Mouse (Mus musculus) Patski (cell line): ENCODE data around the gene Palm2. TPM values are rescaled to one million over a fixed set of nuclear protein-coding genes. Genes with fewer than 3 reads are reported as not detected.
A peak's percentile ranks its signal among the peaks of the same experiment; 100 is the strongest.

Experiments used
- ATAC-seq: fragments of 100-300 bp; one replicate; pipeline ENCODE4 v1.8.0; 2021
- CTCF ChIA-PET: fragments of 350-600 bp; sonication (Branson Sonifier 250); formaldehyde crosslinking; loops from one replicate; lab custom pipeline; 2022; ENCODE audit warnings: inconsistent platforms; lab: Charles Lee
- POLR2A ChIA-PET: fragments of 350-600 bp; sonication (Branson Sonifier 250); formaldehyde crosslinking; loops from one replicate; lab custom pipeline; 2022; ENCODE audit warnings: antibody characterized with exemption, inconsistent platforms; lab: Charles Lee
- DNase-seq: peaks from one replicate; pipeline ENCODE4 v3.0.0-alpha.2; 2011; ENCODE audit warnings: low read depth, low spot score
- H3K27me3 ChIP-seq: fragments of 371-371 bp; one replicate; pipeline ENCODE4 v1.5.1; 2021
- CTCF ChIP-seq: fragments of 100-300 bp; IDR thresholded peaks from one replicate; pipeline ENCODE4 v1.5.1; 2021
- in situ Hi-C: fragments of 300-500 bp; cut with MboI; formaldehyde crosslinking; loops from 3 replicates; pipeline ENCODE4 v1.11.1; 2018; ENCODE audit warnings: low pct_unique_long_range_greater_than_20kb, mixed read lengths
- polyA plus RNA-seq: library from polyadenylated mRNA; unstranded; gene quantifications from one replicate; pipeline ENCODE4 v1.2.3, GENCODE M21; 2021

The Palm2 gene
- polyA plus RNA-seq, 1 experiment from 2014 or later, result 0.71 TPM

DNA sequence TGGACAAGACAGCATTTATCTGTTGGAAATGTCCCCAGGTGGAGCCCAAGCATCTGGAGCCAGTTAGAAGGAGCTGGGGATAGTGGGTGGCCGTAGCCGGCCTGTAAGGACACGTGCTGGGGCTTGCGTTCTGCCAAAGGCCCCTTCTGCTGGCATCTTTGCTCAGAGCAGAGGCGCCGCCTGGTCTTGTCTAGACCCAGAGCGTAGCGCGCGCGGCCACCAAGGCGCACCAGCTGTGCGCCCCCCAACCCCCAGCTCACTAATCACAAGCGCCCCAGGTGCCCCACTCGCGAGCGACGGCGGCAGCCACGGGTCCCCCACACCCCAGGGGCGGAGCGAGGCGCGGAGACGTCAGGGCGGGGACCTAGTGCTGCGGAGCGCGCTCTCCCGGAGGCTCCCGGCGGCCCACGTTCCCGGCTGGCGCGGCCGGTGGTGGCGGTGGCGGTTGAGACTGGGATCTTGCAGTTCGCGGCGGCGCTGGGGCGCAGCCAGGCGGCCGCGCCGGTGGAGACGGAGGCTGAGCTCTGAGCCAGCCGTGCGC lies 133.7 kb downstream of the Palm2 start, which contains the start of gene Pakap:
Gene Pakap, plus strand, starts transcription at position 514 of the 541 bp plus-strand sequence.
- POLR2A ChIA-PET, result no interaction called here
- ATAC-seq, result peak; percentile 62
- no peaks in the 10 kb centered on the region for H3K27me3 ChIP-seq
- DNase-seq, result no peak
- peak; percentile 40 for TF ChIP-seq CTCF
- CTCF ChIA-PET, result interaction anchor here (1.5 kb wide), 1 partner anchor 39 kb away, joined by 4 read pairs; no protein-coding TSS in a partner anchor
- in situ Hi-C loops, result no loop called here

DNA sequence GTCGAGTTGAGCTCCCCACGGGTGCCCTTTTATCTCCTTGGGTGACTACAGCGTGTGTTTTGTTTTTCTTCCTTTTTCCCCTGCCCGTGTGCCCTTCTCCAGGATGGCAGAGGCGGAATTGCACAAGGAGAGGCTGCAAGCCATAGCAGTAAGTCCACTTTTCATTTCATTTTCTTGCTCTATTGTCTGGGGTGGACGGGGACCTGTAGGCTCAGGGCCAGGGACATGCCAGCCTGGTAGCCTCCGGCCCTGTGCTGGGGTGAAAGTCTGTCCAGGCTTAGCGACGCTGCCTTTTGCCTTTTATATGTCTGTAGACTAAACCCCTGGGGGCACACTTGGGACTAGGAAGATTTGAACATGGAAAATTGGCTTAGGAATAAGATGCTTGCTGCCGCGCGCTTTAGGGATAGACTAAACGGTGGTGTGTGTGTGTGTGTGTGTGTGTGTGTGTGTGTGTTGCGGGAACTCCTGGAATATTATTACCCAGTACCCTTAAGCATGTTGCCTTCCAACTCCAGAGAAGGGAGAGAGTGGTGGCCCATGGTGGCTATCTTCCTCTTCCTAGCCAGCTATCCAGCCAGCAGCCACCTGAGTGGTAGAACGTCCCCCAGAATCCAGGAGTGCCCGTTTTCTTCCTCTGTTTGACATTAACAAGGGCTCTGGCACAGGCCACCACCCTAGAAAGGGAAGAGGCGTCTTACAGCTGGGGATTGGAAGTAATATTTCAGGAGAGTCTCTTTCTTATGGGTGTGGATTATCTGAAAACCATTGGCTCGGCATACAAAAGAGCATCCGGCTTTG lies 134.4 kb downstream of the Palm2 start:
- CTCF ChIA-PET, result no interaction called here
- TF ChIP-seq CTCF, result no peak
- no peak for ATAC-seq
- in situ Hi-C loops, result no loop called here
- no peaks in the 10 kb centered on the region for H3K27me3 ChIP-seq
- DNase-seq, result no peak
- POLR2A ChIA-PET, result no interaction called here

DNA sequence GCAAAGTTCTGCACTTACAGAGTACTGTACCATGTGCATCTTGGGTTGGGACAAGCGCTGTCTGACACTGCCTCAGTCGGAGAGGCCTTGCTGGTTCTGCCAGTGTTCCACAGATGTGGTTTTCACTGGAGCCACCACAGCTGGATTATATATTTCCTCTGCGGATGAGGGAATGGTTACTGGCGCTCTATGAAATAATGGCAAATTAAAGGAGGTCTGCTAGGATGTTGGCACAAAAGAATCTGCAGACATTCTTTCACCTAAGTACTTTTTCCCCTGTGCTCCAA lies 135.0 kb downstream of the Palm2 start:
- no peak for TF ChIP-seq CTCF
- H3K27me3 ChIP-seq, result no peaks in the 10 kb centered on the region
- ChIA-PET CTCF (no interaction called here), POLR2A (no interaction called here)
- ATAC-seq (no peak), DNase-seq (no peak)
- in situ Hi-C loops, result no loop called here

DNA sequence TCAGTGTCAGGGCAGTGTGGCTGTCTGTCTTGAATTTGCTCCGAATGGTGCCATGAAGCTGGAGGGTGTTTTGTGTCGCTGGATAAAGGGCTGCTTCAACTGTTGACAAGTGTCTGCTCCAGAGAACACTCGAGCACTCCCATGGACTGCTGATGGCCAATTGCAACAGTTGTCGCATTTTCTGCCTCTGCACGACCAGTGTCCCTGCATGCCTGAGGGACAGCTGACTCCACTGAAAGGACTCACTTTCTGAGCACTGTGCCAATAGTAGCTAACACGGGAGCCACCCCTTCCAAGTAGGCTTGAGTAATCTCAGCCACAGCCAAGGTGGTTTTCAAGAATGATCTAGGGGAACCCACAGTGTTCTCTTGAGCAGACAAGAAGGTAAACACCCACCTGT lies 135.7 kb downstream of the Palm2 start:
- no peak for DNase-seq
- no peak for TF ChIP-seq CTCF
- POLR2A ChIA-PET, result interaction anchor here (0.8 kb wide), 1 partner anchor 10 kb away, joined by 3 read pairs; no protein-coding TSS in a partner anchor
- no peak for ATAC-seq
- in situ Hi-C loops, result no loop called here
- CTCF ChIA-PET, result no interaction called here
- no peaks in the 10 kb centered on the region for H3K27me3 ChIP-seq

DNA sequence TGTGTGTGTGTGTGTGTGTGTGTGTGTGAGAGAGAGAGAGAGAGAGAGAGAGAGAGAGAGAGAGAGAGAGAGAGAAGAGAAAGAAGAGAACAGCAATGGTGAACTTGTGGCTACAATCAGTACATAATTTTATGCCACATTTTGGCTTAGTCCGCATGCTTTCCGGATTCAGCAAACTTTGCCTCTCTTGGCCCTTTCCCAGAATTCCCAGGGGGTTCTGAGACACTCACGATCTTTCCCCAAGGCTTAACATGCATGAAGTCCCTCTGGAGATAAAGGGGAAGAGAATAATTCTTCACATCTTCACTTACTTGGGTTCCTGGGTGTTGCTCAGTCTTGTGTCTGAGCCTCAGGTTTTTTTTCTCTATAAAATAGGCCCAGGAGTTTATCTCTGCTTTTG lies 136.2 kb downstream of the Palm2 start:
- no peak for ATAC-seq
- H3K27me3 ChIP-seq, result no peaks in the 10 kb centered on the region
- CTCF ChIA-PET, result no interaction called here
- no peak for DNase-seq
- POLR2A ChIA-PET, result interaction anchor here (0.8 kb wide), 1 partner anchor 10 kb away, joined by 3 read pairs; no protein-coding TSS in a partner anchor
- TF ChIP-seq CTCF, result no peak
- in situ Hi-C loops, result no loop called here

DNA sequence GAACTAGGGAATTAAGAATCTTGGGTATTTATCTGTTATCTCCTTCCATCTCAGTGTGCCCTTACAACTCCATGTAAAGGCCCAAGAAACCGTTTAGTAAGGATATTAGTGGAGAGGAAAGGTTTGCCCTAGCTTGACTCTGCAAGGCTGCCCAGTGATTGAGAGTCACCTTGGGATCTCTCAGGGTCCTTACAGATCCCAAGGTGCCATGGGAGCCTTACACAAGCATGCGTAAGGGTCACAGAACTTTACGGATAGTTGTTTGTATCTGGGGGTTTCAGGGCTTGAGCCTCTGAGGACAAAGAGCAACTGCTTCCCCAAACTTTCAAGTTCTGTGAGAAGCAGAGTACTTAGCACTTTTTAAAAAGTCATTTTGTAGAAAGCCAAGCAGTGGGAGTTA lies 140.1 kb downstream of the Palm2 start:
- ChIA-PET CTCF (no interaction called here), POLR2A (no interaction called here)
- TF ChIP-seq CTCF, result no peak
- no peak for ATAC-seq
- DNase-seq, result no peak
- in situ Hi-C loops, result no loop called here
- H3K27me3 ChIP-seq, result no peaks in the 10 kb centered on the region

DNA sequence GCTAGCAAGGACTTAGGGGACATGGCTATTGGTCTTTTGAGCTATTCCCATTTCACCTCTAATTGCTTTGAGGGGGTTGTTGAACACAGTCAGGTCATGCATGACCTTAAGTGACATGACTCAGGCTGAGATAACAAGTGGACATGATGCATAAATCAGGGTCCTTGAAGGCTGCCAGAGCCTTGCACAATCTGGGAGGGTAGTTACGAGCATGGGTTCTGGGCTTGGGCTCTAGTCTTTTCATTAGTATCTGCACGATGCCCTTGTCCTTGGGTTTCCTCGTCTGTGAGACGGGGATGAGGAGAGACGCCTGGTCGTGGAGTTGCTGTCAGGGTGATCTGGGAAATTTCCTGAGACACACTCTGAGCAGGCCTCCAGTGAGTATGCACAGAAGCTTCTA lies 140.6 kb downstream of the Palm2 start:
- POLR2A ChIA-PET, result interaction anchor here (0.7 kb wide), 1 partner anchor 449 kb away, joined by 4 read pairs; no protein-coding TSS in a partner anchor
- CTCF ChIA-PET, result no interaction called here
- DNase-seq, result no peak
- TF ChIP-seq CTCF, result no peak
- H3K27me3 ChIP-seq, result no peaks in the 10 kb centered on the region
- in situ Hi-C loops, result no loop called here
- ATAC-seq, result no peak

DNA sequence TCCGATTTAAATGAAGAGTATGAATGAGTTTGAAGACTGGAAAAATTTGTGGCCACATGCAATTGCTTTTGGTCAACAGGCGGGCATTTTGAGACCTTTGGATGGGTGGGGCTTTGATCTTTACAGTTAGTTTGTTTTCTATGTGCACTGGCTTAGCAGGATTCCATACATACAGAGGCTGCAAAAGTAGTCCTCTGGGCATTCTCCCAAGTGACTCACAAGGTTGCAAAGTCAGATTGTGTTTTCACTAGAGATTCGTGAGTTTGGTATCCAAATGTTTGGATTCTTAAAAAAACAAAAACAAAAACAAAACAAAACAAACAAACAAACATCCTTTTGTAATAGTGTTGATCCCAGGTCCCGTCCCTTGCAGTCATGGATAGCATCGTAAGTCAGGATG lies 141.6 kb downstream of the Palm2 start:
- no peak for TF ChIP-seq CTCF
- no peak for ATAC-seq
- no peaks in the 10 kb centered on the region for H3K27me3 ChIP-seq
- in situ Hi-C loops, result no loop called here
- ChIA-PET POLR2A (no interaction called here), CTCF (no interaction called here)
- no peak for DNase-seq

DNA sequence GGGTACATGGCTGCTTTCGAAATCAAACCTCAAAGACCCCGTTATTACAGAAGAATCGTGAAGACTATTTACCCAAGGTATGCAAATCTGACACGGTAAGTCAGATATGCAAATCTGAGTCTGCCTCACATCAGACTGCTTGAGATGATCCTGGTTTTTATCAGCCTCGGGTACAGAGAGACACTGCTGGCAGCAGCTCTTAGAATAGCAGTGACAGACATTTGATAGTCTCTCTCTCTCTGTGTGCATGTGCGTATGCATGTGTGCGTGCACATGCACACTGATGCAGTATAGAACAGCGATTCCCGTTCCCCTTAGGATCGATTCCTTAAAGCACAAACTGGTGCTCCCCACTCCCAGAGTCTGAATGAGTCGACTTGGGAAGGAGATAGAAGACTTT lies 142.0 kb downstream of the Palm2 start:
- no peak for ATAC-seq
- no peaks in the 10 kb centered on the region for H3K27me3 ChIP-seq
- TF ChIP-seq CTCF, result no peak
- CTCF ChIA-PET, result no interaction called here
- in situ Hi-C loops, result no loop called here
- POLR2A ChIA-PET, result no interaction called here
- no peak for DNase-seq

DNA sequence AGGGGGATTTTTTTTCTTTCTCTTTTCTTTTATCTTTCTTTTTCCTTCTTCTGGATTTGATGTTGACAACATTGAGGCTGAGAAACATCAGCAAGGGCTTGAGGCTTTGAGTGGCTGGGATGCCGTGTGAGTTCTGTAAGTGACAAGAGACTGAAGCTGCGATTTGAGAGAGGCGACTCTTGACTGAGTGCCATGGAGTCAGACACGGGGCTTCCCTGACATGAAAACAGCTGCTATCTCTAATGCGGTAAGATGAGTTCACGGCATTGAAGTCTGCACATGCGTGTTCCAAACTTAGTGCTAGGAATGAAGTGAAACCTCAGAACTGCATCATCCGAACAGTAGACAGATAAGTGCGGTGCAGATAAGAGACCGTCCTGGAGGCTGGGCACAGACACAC lies 145.6 kb downstream of the Palm2 start:
- ATAC-seq, result no peak
- in situ Hi-C loops, result no loop called here

DNA sequence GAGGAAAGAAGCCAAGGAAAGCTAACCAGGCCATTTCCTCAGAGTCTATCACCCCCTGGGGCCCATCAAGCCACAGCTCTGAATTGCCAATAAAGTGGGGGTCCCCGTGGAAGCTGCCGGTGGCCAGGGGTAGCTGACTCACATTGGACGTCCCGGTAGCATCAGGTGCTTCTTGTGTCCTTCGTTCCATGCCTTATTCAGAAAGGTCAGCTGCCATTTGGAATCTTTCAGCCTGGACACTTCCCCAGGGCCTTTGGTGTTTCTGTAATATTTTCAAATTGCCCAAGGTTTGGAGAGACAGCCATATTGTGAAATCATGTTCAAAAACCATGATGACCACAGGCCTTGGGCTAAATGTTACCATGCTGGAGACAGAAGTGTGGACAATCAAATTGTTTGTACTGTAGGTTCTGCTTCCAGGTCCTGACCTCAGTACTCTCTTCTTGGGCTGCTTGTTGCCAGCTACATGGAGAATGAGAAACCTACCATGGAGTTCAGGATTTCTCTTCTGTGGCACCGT lies 151.3 kb downstream of the Palm2 start:
- TF ChIP-seq CTCF, result no peak
- in situ Hi-C loops, result no loop called here
- POLR2A ChIA-PET, result no interaction called here
- CTCF ChIA-PET, result interaction anchor here (1.3 to 1.4 kb wide), 2 partner anchors 8 to 48 kb away, joined by 3 to 4 read pairs; no protein-coding TSS in a partner anchor
- DNase-seq, result no peak
- no peaks in the 10 kb centered on the region for H3K27me3 ChIP-seq
- ATAC-seq, result no peak

More for the DNA sequence above, 145.6 kb downstream of the Palm2 start:
- TF ChIP-seq CTCF, result no peak
- H3K27me3 ChIP-seq, result no peaks in the 10 kb centered on the region
- CTCF ChIA-PET, result no interaction called here
- POLR2A ChIA-PET, result no interaction called here
- DNase-seq, result no peak
